Mouse (Mus musculus) spleen, adult 2 months (tissue): ENCODE measurements around the gene Pkd1.

ENCODE experiments used
- CTCF ChIP-seq: fragments of 200-500 bp; IDR thresholded peaks from 2 replicates; pipeline ENCODE4 v1.5.1; 2011; ENCODE audit warnings: mild to moderate bottlenecking, inconsistent platforms; ENCODE audit not compliant: insufficient read depth, insufficient read length, insufficient replicate concordance; ENCODE audit errors: extremely low read depth
- POLR2A ChIP-seq: fragments of 200-500 bp; IDR thresholded peaks from 2 replicates; pipeline ENCODE4 v1.6.1; 2011; ENCODE audit warnings: low read depth, low read length, inconsistent platforms

- TF ChIP-seq CTCF (no peak), POLR2A (no peak)
Observed at GRCm38 (mm10) chr17:24533099-24533992, 16.3 kb upstream of the Pkd1 start.
